14 mouse cellular contexts compared by ENCODE assay signal in the genomic region with DNA sequence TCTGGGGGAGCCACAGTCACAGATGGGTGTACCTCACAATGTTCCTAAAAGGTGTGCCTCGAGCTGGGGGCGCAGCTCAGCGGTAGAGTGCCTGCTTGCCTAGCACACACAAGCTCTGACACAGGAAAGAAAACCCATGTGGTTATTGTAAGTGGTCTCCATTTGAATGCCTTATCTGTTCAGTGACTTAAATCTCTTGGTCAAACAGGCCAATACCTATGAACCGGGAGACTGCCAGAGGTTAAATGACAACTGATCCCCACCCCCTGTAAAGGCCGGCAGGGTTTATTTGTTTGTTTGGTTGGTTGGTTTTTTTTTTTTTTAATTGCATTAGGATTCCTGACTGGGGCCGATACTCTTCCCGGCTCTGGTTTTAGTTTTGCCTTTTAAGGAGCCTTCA. TPM values are rescaled to one million over a fixed set of nuclear protein-coding genes. Genes with fewer than 3 reads are reported as not detected.
DNase-seq lines count a peak whose midpoint lies in the region; ATAC-seq and TF ChIP-seq lines count a peak whose summit lies in the region.
"Had no signal": no experiment of that assay in that cellular context is flagged by ENCODE, and none has a peak within 500 bp of the region (broad histone marks: within the 10 kb centered on the region; RNA-seq: fewer than 3 reads in every experiment).

No protein-coding gene starts in this region.

- no peak for TF ChIP-seq CTCF in forebrain, postnatal 0 days (IDR thresholded peaks at IDR 0.05; ENCODE audit: low read depth)

- no peak for DNase-seq in forebrain, postnatal 0 days
- DNase-seq in forebrain, embryonic 11.5 days (ENCODE audit: low spot score): no peak
- no peak for DNase-seq in hindbrain, embryonic 10.5 days (ENCODE audit: low spot score)
- DNase-seq in urinary bladder, postnatal 25 days (ENCODE audit: low spot score): no peak
- DNase-seq in layer of hippocampus, adult 11-12 months (ENCODE audit: low spot score): no peak
- DNase-seq: cerebellum, adult 18-20 months; kidney, adult 11 months; lung, embryonic 14.5 days; thymus, postnatal 14 days had no signal

- peaks cover 9% of the 10 kb centered on the region for H3K4me1 ChIP-seq in forebrain, postnatal 0 days (ENCODE audit: insufficient read depth)
- peaks cover 2% of the 10 kb centered on the region; the same call in 1 of the 2 replicates for H3K4me1 ChIP-seq in forebrain, embryonic 11.5 days (replicated peaks; ENCODE audit: control insufficient read depth, insufficient read depth, low read length)
- H3K4me1 ChIP-seq in hindbrain, embryonic 12.5 days: peaks cover 20% of the 10 kb centered on the region
- peaks cover 37% of the 10 kb centered on the region for H3K4me1 ChIP-seq in hindbrain, embryonic 10.5 days (replicated peaks)
- H3K4me1 ChIP-seq in neural tube, embryonic 12.5 days: peaks cover 23% of the 10 kb centered on the region
- peaks cover 40% of the 10 kb centered on the region for H3K4me1 ChIP-seq in neural tube, embryonic 15.5 days

- H3K9me3 ChIP-seq in forebrain, postnatal 0 days (ENCODE audit: low read length): no peaks in the 10 kb centered on the region
- no peaks in the 10 kb centered on the region for H3K9me3 ChIP-seq in forebrain, embryonic 11.5 days (ENCODE audit: control insufficient read depth, low read length)
- H3K9me3 ChIP-seq in hindbrain, embryonic 12.5 days (replicated peaks): no peaks in the 10 kb centered on the region
- no peaks in the 10 kb centered on the region for H3K9me3 ChIP-seq in hindbrain, embryonic 10.5 days
- no peaks in the 10 kb centered on the region for H3K9me3 ChIP-seq in neural tube, embryonic 12.5 days
- no peaks in the 10 kb centered on the region for H3K9me3 ChIP-seq in neural tube, embryonic 15.5 days (replicated peaks)
- H3K9me3 ChIP-seq: neural tube, embryonic 13.5 days had no signal

- no peak overlapping the region for H3K27ac ChIP-seq in forebrain, postnatal 0 days (ENCODE audit: low read depth, low read length)
- no peak overlapping the region for H3K27ac ChIP-seq in forebrain, embryonic 11.5 days (ENCODE audit: low read depth, low read length)
- 0 out of 2 replicates have a peak overlapping the region, but pooled peaks have one; percentile 7 for H3K27ac ChIP-seq in hindbrain, embryonic 12.5 days
- H3K27ac ChIP-seq in hindbrain, embryonic 10.5 days: no peak overlapping the region
- no peak overlapping the region for H3K27ac ChIP-seq in neural tube, embryonic 12.5 days
- H3K27ac ChIP-seq in neural tube, embryonic 15.5 days (replicated peaks): no peak overlapping the region
- H3K27ac ChIP-seq: neural tube, embryonic 13.5 days had no signal

- H3K9ac ChIP-seq in forebrain, postnatal 0 days: no peak overlapping the region
- H3K9ac ChIP-seq in forebrain, embryonic 11.5 days (ENCODE audit: low read length): no peak overlapping the region
- H3K9ac ChIP-seq in hindbrain, embryonic 12.5 days: no peak overlapping the region
- H3K9ac ChIP-seq in neural tube, embryonic 12.5 days: no peak overlapping the region
- H3K9ac ChIP-seq in neural tube, embryonic 15.5 days (replicated peaks): no peak overlapping the region
- H3K9ac ChIP-seq: lung, embryonic 14.5 days; neural tube, embryonic 13.5 days had no signal

- no peak overlapping the region for H3K4me3 ChIP-seq in forebrain, postnatal 0 days (ENCODE audit: low read depth, low read length)
- H3K4me3 ChIP-seq in forebrain, embryonic 11.5 days (ENCODE audit: low read depth, low read length): no peak overlapping the region
- no peak overlapping the region for H3K4me3 ChIP-seq in hindbrain, embryonic 12.5 days
- no peak overlapping the region for H3K4me3 ChIP-seq in hindbrain, embryonic 10.5 days
- no peak overlapping the region for H3K4me3 ChIP-seq in neural tube, embryonic 12.5 days
- H3K4me3 ChIP-seq in neural tube, embryonic 15.5 days (replicated peaks): no peak overlapping the region
- H3K4me3 ChIP-seq: neural tube, embryonic 13.5 days had no signal

- 0 out of 2 replicates have a peak overlapping the region, but pooled peaks have one; percentile 10 for H3K4me2 ChIP-seq in forebrain, postnatal 0 days (ENCODE audit: low read depth)
- H3K4me2 ChIP-seq in forebrain, embryonic 11.5 days (ENCODE audit: low read depth, low read length, severe bottlenecking): no peak overlapping the region
- H3K4me2 ChIP-seq in hindbrain, embryonic 12.5 days (replicated peaks): no peak overlapping the region
- H3K4me2 ChIP-seq in neural tube, embryonic 12.5 days (replicated peaks): 0 out of 2 replicates have a peak overlapping the region, but pooled peaks have one; percentile 5
- no peak overlapping the region for H3K4me2 ChIP-seq in neural tube, embryonic 15.5 days

- 80% methylated on average over 7 of the region's 7 CpGs for WGBS in forebrain, postnatal 0 days
- WGBS in forebrain, embryonic 11.5 days: 82% methylated on average over 7 of the region's 7 CpGs
- WGBS in hindbrain, embryonic 12.5 days: 76% methylated on average over 7 of the region's 7 CpGs
- 73% methylated on average over 7 of the region's 7 CpGs for WGBS in hindbrain, embryonic 10.5 days
- WGBS in neural tube, embryonic 12.5 days: 82% methylated on average over 7 of the region's 7 CpGs
- WGBS in neural tube, embryonic 15.5 days: 79% methylated on average over 7 of the region's 7 CpGs

- no peaks in the 10 kb centered on the region for H3K27me3 ChIP-seq in forebrain, postnatal 0 days (ENCODE audit: insufficient read depth, low read length)
- H3K27me3 ChIP-seq in forebrain, embryonic 11.5 days (ENCODE audit: control insufficient read depth, insufficient read depth, low read length): no peaks in the 10 kb centered on the region
- H3K27me3 ChIP-seq in hindbrain, embryonic 12.5 days: no peaks in the 10 kb centered on the region
- H3K27me3 ChIP-seq in hindbrain, embryonic 10.5 days (ENCODE audit: insufficient read depth, poor library complexity, severe bottlenecking): no peaks in the 10 kb centered on the region
- H3K27me3 ChIP-seq in neural tube, embryonic 12.5 days (replicated peaks): no peaks in the 10 kb centered on the region
- no peaks in the 10 kb centered on the region for H3K27me3 ChIP-seq in neural tube, embryonic 15.5 days (replicated peaks)
- H3K27me3 ChIP-seq: neural tube, embryonic 13.5 days; Patski had no signal

- peaks cover 2% of the 10 kb centered on the region; the same call in 1 of the 2 replicates for H3K36me3 ChIP-seq in forebrain, postnatal 0 days (ENCODE audit: insufficient read depth)
- H3K36me3 ChIP-seq in forebrain, embryonic 11.5 days (ENCODE audit: control insufficient read depth, insufficient read depth, low read length): no peaks in the 10 kb centered on the region; the same call in 1 of the 2 replicates
- H3K36me3 ChIP-seq in hindbrain, embryonic 12.5 days: peaks cover 9% of the 10 kb centered on the region; the same call in 1 of the 2 replicates
- H3K36me3 ChIP-seq in hindbrain, embryonic 10.5 days: peaks cover 49% of the 10 kb centered on the region
- peaks cover 3% of the 10 kb centered on the region; the same call in 1 of the 2 replicates for H3K36me3 ChIP-seq in neural tube, embryonic 12.5 days
- H3K36me3 ChIP-seq in neural tube, embryonic 15.5 days: 0 out of 2 replicates have a peak, but pooled peaks cover 3% of the 10 kb centered on the region
- H3K36me3 ChIP-seq: neural tube, embryonic 13.5 days had no signal

- no peak for ATAC-seq in forebrain, postnatal 0 days
- no peak for ATAC-seq in forebrain, embryonic 11.5 days (replicated peaks; ENCODE audit: low FRiP score)
- no peak for ATAC-seq in hindbrain, embryonic 12.5 days (ENCODE audit: low FRiP score)
- no peak for ATAC-seq in neural tube, embryonic 12.5 days (ENCODE audit: low FRiP score, low read depth)
- ATAC-seq in neural tube, embryonic 15.5 days (ENCODE audit: low FRiP score): no peak
- ATAC-seq: Patski had no signal

RNA-seq across cellular contexts. Expression of gene Nudt4, which starts 4.5 kb away (rescaled TPM):
- 87.6 and 110 TPM in 2 replicates for total RNA-seq in forebrain, postnatal 0 days (2014; rRNA removed)
- polyA plus RNA-seq in forebrain, postnatal 0 days (2015; fragmentation: Nextera tagmentation; extraction: Ambion mirVana): 71.2 and 81.5 TPM in 2 replicates
- 119 and 123 TPM in 2 replicates for polyA plus RNA-seq in forebrain, embryonic 11.5 days (2014; fragmentation: Nextera tagmentation; extraction: Ambion mirVana)
- 123 and 126 TPM in 2 replicates for polyA plus RNA-seq in hindbrain, embryonic 12.5 days (2016; fragmentation: Nextera tagmentation; extraction: Ambion mirVana)
- polyA plus RNA-seq in hindbrain, embryonic 10.5 days (2016; fragmentation: Nextera tagmentation; extraction: Ambion mirVana): 76.4 and 86.5 TPM in 2 replicates
- polyA plus RNA-seq in neural tube, embryonic 12.5 days (2016; fragmentation: Nextera tagmentation; extraction: Ambion mirVana): 120 and 130 TPM in 2 replicates
- polyA plus RNA-seq in neural tube, embryonic 15.5 days (2015; fragmentation: Nextera tagmentation; extraction: Ambion mirVana): 73.5 and 75.5 TPM in 2 replicates

RNA-seq across cellular contexts. Expression of gene Ube2n, which starts 44.5 kb away (rescaled TPM):
- 222 and 275 TPM in 2 replicates for total RNA-seq in forebrain, postnatal 0 days (2014; rRNA removed)
- 333 and 334 TPM in 2 replicates for polyA plus RNA-seq in forebrain, postnatal 0 days (2015; fragmentation: Nextera tagmentation; extraction: Ambion mirVana)
- 499 and 501 TPM in 2 replicates for polyA plus RNA-seq in forebrain, embryonic 11.5 days (2014; fragmentation: Nextera tagmentation; extraction: Ambion mirVana)
- 367 and 390 TPM in 2 replicates for polyA plus RNA-seq in hindbrain, embryonic 12.5 days (2016; fragmentation: Nextera tagmentation; extraction: Ambion mirVana)
- polyA plus RNA-seq in hindbrain, embryonic 10.5 days (2016; fragmentation: Nextera tagmentation; extraction: Ambion mirVana): 422 and 455 TPM in 2 replicates
- 399 and 408 TPM in 2 replicates for polyA plus RNA-seq in neural tube, embryonic 12.5 days (2016; fragmentation: Nextera tagmentation; extraction: Ambion mirVana)
- polyA plus RNA-seq in neural tube, embryonic 15.5 days (2015; fragmentation: Nextera tagmentation; extraction: Ambion mirVana): 358 and 359 TPM in 2 replicates

RNA-seq across cellular contexts. Expression of gene Mrpl42, which starts 57.7 kb away (rescaled TPM):
- total RNA-seq in forebrain, postnatal 0 days (2014; rRNA removed): 84.9 and 88.8 TPM in 2 replicates
- polyA plus RNA-seq in forebrain, postnatal 0 days (2015; fragmentation: Nextera tagmentation; extraction: Ambion mirVana): 249 and 300 TPM in 2 replicates
- polyA plus RNA-seq in forebrain, embryonic 11.5 days (2014; fragmentation: Nextera tagmentation; extraction: Ambion mirVana): 330 and 345 TPM in 2 replicates
- 246 and 265 TPM in 2 replicates for polyA plus RNA-seq in hindbrain, embryonic 12.5 days (2016; fragmentation: Nextera tagmentation; extraction: Ambion mirVana)
- 360 and 381 TPM in 2 replicates for polyA plus RNA-seq in hindbrain, embryonic 10.5 days (2016; fragmentation: Nextera tagmentation; extraction: Ambion mirVana)
- polyA plus RNA-seq in neural tube, embryonic 12.5 days (2016; fragmentation: Nextera tagmentation; extraction: Ambion mirVana): 262 TPM in 2 replicates
- polyA plus RNA-seq in neural tube, embryonic 15.5 days (2015; fragmentation: Nextera tagmentation; extraction: Ambion mirVana): 286 and 296 TPM in 2 replicates

Comparison
In these comparisons a context has a peak if more than half of its experiments do, and no peak if none do; other contexts are left out.
1. H3K4me2 ChIP-seq: peak in forebrain, postnatal 0 days (single experiment) and neural tube, embryonic 12.5 days (single experiment); none in forebrain, embryonic 11.5 days (single experiment), hindbrain, embryonic 12.5 days (single experiment) and neural tube, embryonic 15.5 days (single experiment).